Mouse (Mus musculus) layer of hippocampus, adult 9-11 months (tissue): Measurements from ENCODE around the gene Wwox.
"Not testable (repeated sequence)": the region's sequence is repeated elsewhere in the genome, so short reads cannot be mapped to it uniquely, and the experiment has no call there.

Experiments
- DNase-seq: peaks from one replicate; pipeline ENCODE4 v3.0.0; 2022

Wwox gene

DNA sequence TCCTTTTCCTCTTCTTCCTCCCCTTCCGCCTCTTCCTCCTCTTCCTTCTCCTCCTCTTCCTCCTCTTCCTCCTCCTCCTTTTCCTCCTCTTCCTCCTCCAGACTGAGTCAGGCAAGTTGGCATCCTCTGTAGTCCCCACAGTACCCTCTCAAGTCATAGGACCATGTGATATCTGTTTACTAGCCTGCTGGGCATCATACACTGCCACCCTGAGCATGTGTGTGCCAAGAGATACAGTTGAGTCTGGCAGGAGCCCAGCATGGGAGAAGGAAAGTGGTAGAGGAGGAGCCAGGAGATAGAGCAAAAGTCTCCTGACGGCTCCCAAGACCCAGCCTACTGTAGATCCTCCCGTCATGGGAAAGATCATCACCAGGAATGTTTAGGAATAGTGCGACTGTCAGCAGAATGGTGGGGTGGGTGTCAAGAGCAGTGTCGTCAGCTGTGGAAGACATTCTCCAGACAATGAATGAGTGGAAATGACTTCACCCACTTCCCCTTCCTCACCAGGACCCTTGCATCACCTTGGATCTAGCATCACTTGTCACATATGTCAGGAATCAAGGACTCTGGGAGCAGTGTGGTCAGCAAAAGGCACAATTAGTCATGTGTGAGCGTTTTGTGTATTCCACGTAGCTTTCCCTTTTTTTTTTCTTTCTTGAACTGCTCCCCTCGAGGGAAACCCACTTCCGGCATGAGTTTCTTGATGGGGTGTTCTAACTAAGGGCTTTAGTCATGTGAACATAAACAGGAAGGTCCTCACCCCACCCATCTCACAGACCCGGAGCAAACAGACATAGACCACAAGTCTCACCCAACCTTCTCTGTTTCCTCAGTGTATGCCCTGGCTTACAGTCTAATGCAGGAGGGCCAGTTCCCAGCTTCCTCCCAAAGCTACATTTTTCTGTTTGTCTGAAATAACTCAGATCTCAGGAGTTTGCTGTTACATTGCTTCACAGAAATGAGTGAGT is 375.6 kb downstream of the Wwox start:
- no peak for DNase-seq

DNA sequence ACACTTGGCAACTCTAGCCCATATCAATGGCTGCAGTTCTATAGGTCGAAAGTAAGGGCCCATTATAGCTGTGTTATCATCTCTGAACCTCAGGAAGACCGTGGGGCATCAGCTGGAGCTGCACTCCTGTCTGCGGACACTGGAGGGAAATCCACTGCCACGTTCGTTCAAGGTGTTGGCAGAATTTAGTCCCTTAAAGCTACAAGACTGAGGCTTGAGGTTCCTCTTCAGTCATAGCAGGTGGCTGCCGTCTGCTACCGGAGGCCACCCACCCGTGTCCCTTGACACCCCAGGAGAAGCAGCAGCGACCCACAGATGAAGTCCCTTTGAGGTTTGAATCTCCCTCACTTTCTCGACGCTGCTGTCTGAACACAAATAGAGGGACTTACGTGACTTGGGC is 376.9 kb downstream of the Wwox start:
- no peak for DNase-seq

DNA sequence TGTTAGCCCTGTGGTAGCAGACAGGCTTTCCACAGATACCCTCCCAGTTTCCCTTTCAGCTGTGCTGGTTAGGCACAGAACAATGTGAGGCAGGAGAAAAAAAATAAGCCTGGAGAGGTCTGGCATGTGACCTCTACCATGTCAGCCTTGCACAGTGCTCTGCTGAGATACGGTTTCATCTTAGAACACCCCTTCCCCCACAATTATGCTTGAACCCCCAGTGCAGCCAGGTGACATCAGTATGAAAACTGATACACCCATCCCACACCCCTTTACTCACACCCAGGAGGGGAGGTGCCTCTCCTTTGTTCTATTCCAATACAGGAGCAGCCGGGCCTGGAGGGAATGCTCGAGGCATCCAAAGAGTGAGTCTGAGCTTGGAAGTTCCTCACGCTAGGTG is 377.5 kb downstream of the Wwox start:
- DNase-seq, result no peak

DNA sequence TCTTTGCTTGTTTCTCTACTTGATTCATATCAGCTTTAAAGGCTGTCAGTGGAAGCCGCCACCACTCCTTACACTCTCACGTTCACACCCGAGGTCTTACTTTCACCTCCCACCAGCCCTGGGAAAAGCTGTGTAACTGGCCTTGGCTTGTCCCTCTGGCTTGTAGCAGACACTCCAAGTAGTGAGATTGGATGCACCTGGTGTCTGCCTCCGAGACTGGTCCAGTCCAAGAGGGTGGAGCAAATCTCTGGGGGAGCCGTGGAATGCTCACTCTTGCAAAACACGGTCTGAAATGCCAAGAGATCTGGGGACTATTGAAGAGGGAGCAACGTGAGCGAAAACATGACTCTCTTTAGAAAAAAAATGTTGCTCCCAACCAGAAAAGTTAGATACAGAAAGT is 382.1 kb downstream of the Wwox start:
- DNase-seq, result no peak

DNA sequence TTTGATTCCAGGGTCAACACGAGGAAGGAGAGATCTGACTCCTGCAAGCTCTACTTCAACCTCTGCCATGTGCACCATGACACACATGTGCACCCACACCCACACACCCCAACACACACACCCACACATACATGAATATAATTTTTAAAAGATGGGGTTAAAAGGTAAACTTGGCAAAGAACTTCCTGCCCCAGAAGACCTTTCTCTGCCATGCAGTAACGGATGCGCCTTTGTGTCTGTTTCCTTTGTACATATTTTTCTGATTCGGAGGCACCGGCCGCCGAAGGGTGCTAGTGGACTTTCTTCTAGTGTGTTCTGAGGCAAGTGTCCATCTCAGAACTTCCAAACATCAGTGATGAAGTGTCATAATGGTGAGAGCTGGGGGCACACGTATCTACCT is 386.0 kb downstream of the Wwox start:
- DNase-seq, result no peak

DNA sequence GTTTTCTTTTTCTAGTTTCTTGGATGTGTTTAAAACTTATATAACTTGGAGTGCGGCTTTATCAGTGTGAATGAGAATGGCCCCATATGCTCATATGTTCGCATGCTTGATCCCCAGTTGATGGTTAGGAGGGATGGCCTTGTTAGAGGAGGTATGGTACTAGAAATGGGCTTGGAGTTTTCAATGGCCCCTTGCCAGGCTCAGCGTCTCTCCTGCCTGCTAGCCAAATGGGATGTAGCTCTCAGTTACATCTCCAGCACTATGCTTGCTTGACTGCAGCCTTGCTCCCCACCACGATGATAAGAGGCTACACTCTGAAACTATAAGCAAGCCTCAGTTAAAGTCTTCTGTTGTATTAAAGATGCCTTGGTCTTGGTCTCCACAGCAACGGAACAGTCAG is 387.5 kb downstream of the Wwox start:
- DNase-seq, result no peak

DNA sequence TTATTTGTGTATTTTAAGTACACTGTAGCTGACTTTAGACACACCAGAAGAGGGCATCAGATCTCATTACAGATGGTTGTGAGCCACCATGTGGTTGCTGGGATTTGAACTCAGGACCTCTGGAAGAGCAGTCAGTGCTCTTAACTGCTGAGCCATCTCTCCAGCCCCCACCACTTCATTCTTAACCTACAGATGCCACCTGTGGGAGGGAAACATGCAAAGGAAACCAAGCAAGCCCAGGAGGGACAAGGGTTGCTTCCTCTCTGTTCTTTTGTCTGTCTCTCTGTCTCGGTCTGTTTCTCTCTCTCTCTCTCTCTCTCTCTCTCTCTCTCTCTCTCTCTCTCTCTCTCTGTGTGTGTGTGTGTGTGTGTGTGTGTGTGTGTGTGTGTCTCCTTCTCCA is 388.4 kb downstream of the Wwox start:
- not testable (repeated sequence) for DNase-seq

DNA sequence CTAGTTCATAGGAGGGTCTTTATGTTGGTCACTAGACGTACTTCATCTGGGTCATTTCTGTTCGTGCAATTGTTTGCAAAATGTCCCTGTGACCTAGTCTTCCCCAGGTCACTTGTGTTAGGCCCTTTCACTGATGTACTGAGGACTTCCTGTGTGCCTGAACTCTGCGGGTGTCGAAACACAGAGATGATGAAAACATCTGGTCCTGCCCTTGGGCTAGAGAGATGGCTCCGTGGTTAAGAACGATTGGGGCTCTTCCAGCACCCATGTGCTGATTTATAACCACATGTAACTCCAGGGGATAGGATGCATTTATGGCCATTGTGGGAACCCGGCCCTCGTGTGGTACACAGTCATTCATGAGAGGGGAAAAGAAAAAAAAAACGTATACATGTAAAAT is 392.1 kb downstream of the Wwox start:
- DNase-seq, result no peak

DNA sequence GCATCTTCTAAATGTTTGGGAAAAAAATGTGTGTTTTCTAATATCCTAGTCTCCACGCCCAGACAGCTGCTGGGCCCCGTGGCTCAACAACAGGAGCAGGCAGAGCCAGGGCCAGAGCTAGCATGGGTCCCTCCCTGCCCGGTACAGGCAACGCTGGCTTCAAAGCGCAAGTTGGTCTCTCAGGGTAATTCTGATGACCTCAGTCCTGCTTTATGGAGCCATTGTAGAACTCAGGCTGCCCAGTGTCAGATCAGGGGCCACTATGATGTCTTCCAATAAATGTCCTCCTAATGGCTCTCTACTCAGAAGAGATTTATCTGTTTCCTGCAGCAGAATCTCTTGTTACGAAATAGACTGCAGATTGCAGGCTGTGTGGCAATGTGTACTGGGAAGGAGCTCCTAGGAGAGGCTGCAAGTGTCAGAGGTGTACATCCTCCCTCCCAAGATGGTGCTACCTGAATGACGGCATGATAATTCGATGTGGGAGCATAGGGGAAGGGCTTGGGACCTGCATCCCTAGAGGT is 392.9 kb downstream of the Wwox start:
- DNase-seq, result no peak

DNA sequence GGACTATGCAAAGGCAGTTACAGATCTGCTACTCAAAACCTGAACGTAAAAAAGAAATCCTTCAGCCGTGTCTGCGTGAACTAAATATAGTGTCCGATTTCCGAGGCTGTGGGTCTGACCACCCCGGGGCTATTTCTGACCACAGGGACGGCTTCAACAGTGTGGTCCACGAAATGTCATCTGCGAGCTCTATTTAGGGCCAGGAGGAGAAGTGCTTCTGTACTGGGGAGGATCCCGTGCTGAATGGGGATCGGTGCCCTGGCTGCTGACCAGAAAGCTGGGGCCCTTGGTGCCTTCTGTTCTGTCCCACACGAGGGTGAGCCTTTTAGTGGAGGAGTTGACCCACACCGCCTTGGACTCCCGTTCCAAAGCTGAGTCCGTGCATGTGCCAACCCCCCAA is 395.3 kb downstream of the Wwox start:
- DNase-seq, result no peak

DNA sequence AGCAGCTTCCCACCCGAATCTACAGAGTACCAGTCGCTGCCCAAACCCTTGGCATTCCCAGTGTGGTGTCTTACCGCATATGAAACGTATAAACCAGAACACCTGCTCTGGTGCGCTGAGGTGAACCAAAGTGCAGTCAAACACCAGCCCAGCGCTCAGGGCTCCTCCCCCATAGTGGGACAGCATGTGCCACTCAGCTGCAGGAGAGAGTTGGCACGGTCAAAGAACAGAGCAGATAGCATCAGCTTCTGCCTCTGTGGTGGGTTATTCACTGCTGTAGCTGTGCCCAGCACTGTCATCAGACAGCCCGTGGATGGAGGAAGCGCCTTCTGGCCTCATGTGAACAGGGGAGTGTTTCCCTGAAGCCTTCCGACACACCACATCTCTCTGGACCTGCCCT is 400.5 kb downstream of the Wwox start:
- no peak for DNase-seq

DNA sequence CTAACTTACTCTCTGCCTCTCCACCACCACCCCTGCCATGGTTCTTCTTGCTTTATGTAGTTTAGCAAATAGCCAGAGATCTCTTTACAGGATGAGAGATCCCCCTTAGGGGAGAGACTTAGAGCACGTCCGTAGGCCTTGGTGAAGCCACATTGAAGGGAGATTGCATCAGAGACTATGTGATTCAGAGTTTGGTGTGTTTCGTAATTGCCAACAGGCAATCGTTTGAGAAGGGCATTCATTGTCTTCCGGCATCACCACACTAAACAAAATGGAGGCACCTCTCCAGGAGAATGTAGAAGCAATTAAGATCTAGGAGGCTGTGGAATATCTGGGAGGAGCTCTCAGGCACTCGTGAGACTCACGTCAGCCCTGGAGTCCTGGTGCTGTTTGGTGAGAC is 408.2 kb downstream of the Wwox start:
- no peak for DNase-seq

DNA sequence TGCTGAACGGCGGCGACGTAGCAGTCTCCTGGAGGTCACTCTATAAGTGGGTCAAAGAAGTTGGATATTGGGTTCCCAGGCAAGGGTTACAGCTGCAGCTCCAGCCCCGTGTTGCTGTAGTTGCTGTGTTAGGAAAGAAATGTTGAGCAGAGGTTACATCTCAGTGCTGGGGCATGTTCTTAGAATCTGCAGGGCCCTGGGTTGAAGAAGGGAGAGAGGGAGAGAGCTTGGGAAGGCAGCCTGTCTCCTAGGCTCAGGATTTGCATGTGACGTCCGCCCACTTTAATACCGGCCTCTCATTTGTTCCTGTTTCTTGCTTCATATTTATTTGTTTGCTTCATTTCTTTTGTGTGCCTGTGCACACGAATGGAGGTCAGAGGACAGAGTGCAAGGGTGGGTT is 410.0 kb downstream of the Wwox start:
- no peak for DNase-seq

DNA sequence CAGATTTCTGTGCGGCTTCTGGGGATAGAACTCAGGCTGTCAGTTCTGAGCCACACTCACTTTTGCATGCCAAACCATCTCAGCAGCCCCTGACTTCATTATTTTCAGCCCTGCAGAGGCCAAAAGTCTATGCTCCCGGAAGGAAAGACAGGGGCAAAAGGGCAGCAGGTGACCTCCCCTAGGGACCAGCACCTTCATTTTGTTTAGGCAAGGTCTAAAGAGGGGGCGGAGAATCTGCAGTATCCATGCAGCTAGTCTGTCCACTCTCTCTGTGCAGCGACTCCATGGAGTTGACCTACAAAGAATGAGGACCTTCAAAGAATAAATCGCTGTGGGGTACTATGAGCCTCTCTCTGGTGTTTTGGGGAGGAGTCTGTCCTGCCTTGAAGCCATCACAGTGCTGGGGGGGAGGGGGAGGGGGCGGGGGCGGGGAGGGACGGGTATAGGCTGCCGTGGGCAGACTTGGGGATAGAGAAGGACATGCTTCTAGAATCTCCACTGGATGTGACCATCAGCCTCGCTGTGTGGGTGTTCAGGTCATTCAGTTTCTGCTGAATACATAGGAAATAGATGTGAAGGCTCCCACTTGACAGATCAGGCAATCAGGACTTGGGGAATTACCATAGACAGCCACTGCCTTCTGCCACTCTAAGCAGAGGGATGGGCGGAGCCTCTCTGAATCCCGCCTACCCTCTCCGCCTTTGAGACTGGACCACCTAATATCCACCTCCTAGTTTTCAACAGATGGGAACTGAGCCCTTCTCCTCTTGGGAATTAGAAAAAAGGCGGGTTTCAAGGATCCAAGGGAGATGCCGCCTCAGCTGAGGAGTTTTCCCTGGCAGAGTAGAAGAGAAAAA is 410.8 kb downstream of the Wwox start:
- DNase-seq, result no peak

DNA sequence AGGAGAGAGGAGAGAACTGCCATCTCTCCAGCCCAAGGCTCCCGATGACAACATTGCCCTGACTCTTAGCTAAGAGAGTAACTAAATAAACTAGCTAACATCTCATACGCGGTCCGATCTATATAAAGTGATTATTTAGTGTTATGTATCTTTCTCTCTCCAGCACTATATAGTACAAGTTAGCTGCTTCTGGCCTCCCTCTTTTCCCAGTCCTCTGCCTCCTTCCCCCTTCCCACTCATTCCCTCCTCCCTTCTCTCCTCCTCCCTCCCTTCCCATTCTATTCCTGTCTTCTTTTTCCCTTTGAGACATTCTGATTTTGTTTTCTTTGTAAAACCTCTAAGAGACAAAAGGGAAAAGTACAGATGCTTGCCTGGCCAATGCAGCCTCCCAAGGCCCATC is 414.3 kb downstream of the Wwox start:
- DNase-seq, result no peak

DNA sequence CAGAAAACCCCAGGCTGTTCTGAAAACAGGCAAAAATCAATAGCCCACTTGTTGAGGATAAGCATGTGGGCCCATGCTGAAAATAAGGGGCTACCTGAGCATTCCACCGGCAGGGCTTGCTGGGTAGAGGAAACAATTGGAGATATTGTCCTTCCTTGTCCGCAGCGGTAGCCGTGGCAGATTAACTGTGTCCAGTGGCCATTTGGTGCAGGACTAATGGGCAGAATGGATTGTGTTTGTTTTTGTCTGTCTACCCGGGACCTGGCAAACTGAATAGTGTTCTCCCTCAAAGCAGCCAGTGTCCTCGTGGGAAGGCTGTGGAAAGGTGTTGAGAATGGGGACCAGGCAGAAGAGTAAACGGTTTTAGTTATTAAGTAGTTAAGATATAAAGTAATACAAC is 416.4 kb downstream of the Wwox start:
- DNase-seq, result no peak

DNA sequence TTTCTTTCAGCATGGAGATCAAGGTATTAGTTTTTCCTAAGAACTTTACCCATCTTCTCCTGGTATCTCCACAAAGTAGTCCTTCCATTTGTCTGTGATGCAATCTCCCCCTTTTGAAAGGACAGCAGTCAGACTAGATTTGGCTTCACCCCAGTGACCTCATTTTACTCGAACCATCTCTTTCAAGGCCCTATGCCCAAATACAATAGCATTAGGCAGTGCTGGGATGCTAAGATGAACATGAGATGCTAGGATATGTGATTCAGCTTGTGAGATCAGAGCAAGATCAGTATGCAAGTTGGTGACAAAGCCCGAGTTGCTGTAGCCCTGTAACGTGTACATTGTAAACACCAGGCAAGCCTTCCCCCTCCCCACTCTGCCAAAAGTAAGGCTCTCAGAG is 426.5 kb downstream of the Wwox start:
- DNase-seq, result no peak

DNA sequence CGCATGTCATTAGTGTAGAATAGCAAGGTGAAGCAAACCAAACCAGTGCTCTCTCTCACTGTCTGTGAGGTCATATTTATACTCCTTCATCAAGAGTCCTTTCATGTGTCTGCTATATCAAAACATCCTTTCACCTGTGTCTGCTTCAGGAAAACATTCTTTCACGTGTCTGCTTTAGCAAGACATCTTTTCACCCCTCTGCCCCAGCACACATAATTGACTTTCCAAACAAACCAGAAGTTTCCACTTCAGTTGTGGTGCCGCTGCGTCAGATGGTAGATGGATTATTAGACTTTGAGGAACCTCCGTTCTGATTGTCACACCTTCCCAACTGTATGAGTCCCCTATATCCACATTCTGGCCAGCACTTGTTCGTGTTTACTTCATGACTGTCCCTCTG is 429.9 kb downstream of the Wwox start:
- no peak for DNase-seq

DNA sequence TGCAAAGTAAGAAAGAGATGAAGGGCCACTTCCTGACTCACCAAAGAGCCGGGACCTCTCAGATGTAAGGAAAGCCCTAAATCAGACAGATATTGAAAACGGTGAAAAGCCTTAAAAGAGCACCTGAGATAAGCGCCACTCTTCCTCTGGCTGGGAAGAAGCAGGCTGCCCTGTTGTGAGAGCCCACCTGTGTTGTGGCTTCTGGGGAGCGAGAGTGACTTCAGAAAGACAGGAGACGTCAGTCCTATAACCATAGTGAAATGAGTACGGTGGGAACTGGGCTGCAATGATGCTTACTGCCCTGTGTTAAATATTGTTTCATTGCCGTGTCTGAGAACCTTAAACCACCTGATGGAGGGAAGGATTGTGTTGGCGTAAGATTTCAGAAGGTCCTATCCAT is 431.0 kb downstream of the Wwox start:
- DNase-seq, result no peak

DNA sequence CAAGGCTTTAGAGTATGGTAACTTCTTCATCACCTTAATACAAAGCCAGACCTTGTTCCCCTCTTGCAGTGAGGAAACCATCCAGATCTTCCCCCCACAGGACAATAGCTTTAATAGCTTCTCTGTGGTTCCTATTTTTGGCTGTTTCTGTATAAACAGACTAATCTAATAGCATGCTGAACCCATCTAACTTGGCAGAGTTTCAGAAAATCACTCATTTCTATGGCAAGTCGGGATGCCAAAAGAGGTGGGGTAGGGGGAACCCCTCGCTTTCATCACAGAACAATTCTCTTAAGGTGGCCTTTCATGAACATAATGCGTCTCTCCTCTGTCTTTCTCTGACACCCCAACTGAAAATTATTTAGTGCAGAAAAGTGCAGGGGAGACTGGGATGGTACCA is 433.0 kb downstream of the Wwox start:
- DNase-seq, result no peak

DNA sequence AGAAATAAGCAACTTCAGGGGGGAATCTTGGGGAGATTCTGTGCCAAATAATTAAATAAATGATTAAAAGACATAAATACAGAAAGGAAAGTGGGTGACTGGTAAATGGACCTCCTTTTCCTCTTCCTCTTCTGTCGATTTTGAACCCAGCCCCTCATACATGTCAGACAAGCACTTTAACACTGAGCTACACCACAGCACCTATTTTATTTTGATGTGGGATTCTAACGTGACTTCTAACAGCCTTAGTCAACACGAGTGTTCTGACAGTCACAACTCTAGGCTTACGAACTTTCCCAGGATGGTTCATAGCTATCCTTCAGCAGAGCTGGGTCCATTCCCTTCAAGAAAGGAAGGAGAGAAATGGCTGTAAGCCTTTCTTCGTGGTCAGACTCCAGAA is 435.7 kb downstream of the Wwox start:
- no peak for DNase-seq

DNA sequence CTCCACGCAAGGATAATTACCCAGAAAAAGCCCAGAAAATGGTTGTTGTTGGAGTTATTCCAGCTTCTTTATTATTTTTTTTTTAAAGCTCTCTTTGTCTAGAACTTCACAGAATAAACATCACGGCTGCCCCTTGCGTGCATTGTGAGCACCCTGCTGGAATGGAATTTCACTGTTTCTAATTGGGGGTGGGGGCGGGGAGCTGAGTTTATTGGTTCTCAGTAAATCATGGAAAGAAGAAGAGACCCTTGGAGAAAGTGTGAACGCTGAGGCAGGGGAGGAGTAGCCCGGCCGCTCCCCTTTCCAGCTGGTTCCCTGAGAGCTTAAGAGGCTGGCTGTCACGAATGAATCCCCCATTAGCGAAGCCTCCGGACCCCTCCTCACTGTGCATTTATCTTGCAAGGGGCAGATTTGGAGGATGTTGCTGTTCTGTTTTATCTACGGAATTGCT is 436.7 kb downstream of the Wwox start:
- no peak for DNase-seq

DNA sequence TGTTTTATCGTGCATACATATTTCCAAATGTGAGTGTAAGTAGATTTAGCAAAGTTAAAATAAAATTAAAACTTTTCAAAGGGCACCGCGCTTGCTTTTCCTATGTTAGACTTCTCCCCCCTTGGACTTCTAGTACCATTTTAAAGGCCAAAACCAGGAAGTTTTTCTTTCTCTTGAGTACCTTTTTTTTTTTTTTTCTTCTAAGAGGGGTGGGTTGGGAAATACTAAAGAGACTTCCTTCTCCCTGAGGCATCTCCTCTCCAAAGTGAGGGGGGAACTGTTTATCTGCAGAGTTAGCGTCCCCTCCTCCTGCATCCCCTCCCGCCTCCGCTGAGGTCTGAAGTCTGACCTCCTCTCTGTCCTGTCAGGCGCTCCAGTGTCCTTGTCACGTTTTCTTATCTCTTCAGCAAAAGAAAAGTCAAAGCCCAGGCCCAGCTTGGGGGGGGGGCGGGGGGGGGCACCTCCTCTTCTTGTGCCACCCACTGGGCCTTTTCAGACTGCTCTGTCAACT is 437.3 kb downstream of the Wwox start:
- no peak for DNase-seq

DNA sequence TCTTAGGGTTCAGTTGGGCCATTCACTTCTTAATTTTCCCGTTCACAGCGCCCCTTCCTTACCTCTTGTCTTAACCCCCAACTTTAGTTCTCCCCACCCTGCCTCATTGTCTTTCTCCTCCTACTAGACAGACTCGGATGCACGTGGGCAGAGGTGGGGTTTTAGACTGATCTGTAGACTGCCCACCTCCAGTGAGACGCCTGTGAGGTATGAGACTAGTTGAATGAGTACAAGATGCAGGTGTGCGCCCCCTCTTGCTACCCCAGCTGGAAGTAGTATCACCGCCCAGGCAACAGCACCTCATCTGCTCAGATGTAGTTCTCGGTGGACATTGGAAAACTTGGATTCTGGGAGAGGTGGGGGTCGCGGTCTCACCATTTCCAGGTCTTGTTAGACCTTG is 437.8 kb downstream of the Wwox start:
- DNase-seq, result no peak
